Comparison of ENCODE assay signal across 10 mouse cellular contexts in the genomic region with DNA sequence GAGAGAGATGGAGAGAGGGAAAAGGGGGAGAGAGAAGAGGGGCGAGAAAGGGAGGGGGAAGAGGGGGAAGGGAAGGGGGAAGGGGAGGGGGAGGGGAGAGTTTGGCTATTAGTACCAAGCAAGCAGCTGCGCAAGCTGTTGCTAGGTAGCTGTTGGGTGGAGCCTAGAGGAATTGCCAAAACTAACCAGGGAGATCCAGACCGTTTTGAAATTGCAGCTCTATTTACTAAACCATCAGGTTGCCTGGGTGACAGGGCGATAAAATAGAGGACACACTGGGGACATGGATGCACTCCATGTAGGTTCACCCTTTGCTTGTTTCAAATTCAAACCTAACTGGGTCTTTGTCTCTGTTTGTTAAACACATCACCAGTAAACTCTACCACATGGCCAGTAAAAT. TPM values are rescaled to one million over a fixed set of nuclear protein-coding genes. Genes with fewer than 3 reads are reported as not detected.
DNase-seq lines count a peak whose midpoint lies in the region; ATAC-seq and TF ChIP-seq lines count a peak whose summit lies in the region.
"Had no signal": no experiment of that assay in that cellular context is flagged by ENCODE, and none has a peak within 500 bp of the region (broad histone marks: within the 10 kb centered on the region; RNA-seq: fewer than 3 reads in every experiment).

No protein-coding gene starts in this region.

- no peak overlapping the region for H3K27ac ChIP-seq in forebrain, postnatal 0 days (ENCODE audit: low read depth, low read length)
- H3K27ac ChIP-seq in limb, embryonic 11.5 days (replicated peaks; ENCODE audit: low read depth, low read length), result no peak overlapping the region
- H3K27ac ChIP-seq: kidney, postnatal 0 days; lung, embryonic 15.5 days had no signal

- H3K27me3 ChIP-seq in forebrain, postnatal 0 days (ENCODE audit: insufficient read depth, low read length), result no peaks in the 10 kb centered on the region
- H3K27me3 ChIP-seq in limb, embryonic 11.5 days (ENCODE audit: control insufficient read depth, insufficient read depth, low read length), result no peaks in the 10 kb centered on the region
- H3K27me3 ChIP-seq: lung, embryonic 15.5 days had no signal

- no peaks in the 10 kb centered on the region for H3K36me3 ChIP-seq in forebrain, postnatal 0 days (ENCODE audit: insufficient read depth)
- H3K36me3 ChIP-seq in limb, embryonic 11.5 days (ENCODE audit: control insufficient read depth, insufficient read depth, low read length), result no peaks in the 10 kb centered on the region
- H3K36me3 ChIP-seq: lung, embryonic 15.5 days had no signal

- H3K9ac ChIP-seq in forebrain, postnatal 0 days, result no peak overlapping the region
- H3K9ac ChIP-seq in limb, embryonic 11.5 days (ENCODE audit: low read length), result no peak overlapping the region
- H3K9ac ChIP-seq: lung, embryonic 15.5 days had no signal

- ATAC-seq in forebrain, postnatal 0 days, result peak; percentile 50
- 0 out of 2 replicates have a peak, but pooled peaks have one; percentile 14 for ATAC-seq in limb, embryonic 11.5 days (ENCODE audit: insufficient number of reproducible peaks, low FRiP score, low TSS enrichment, low read depth)

- H3K4me1 ChIP-seq in forebrain, postnatal 0 days (ENCODE audit: insufficient read depth), result peaks cover 4% of the 10 kb centered on the region; the same call in 1 of the 2 replicates
- H3K4me1 ChIP-seq in limb, embryonic 11.5 days (ENCODE audit: control insufficient read depth, insufficient read depth, low read length), result 0 out of 2 replicates have a peak, but pooled peaks cover 9% of the 10 kb centered on the region

- peak; percentile 98 for DNase-seq in heart, adult 11 months
- no peak for DNase-seq in heart, adult 8-10 months (ENCODE audit: low spot score)
- peak; percentile 48 for DNase-seq in ES-CJ7 (ENCODE audit: low read depth, low spot score)
- peak; percentile 43 for DNase-seq in forebrain, postnatal 0 days
- peak; percentile 30 for DNase-seq in limb, embryonic 11.5 days (ENCODE audit: low spot score)
- no peak for DNase-seq in spleen, postnatal 4 days (ENCODE audit: low spot score in 2 of 2)
- DNase-seq in testis, postnatal 14 days (ENCODE audit: low spot score), result no peak
- no peak for DNase-seq in cerebellum, postnatal 36 days

- H3K9me3 ChIP-seq in forebrain, postnatal 0 days (ENCODE audit: low read length), result no peaks in the 10 kb centered on the region
- no peaks in the 10 kb centered on the region for H3K9me3 ChIP-seq in limb, embryonic 11.5 days (ENCODE audit: control insufficient read depth, low read length)
- H3K9me3 ChIP-seq: lung, embryonic 15.5 days had no signal

- no peak for TF ChIP-seq CTCF in forebrain, postnatal 0 days (IDR thresholded peaks at IDR 0.05; ENCODE audit: low read depth)

- no peak overlapping the region for H3K4me3 ChIP-seq in forebrain, postnatal 0 days (ENCODE audit: low read depth, low read length)
- H3K4me3 ChIP-seq in limb, embryonic 11.5 days (ENCODE audit: low read depth, low read length), result no peak overlapping the region
- H3K4me3 ChIP-seq: lung, embryonic 15.5 days had no signal

- H3K4me2 ChIP-seq in forebrain, postnatal 0 days (ENCODE audit: low read depth), result no peak overlapping the region
- H3K4me2 ChIP-seq in limb, embryonic 11.5 days (ENCODE audit: low read depth, severe bottlenecking), result no peak overlapping the region
- H3K4me2 ChIP-seq: lung, embryonic 15.5 days had no signal

- 21% methylated on average over 4 of the region's 4 CpGs for WGBS in forebrain, postnatal 0 days
- WGBS in limb, embryonic 11.5 days, result 30% methylated on average over 4 of the region's 4 CpGs

RNA-seq across cellular contexts. Expression of gene Lmod3, which starts 23.8 kb away (rescaled TPM):
- 10 to 100 TPM; 66.2 to 86.5 (median 72.0) TPM for total RNA-seq in heart, adult 8-10 months (2022)
- 0.05 and 0.46 TPM in 2 replicates for total RNA-seq in forebrain, postnatal 0 days (2014; rRNA removed)
- 0.08 and 0.11 TPM in 2 replicates for polyA plus RNA-seq in forebrain, postnatal 0 days (2015; fragmentation: Nextera tagmentation; extraction: Ambion mirVana)
- polyA plus RNA-seq in limb, embryonic 11.5 days (2014; fragmentation: Nextera tagmentation; extraction: Ambion mirVana), result 0.96 and 1.2 TPM in 2 replicates

Comparison
In these comparisons a context has a peak if more than half of its experiments do, and no peak if none do; other contexts are left out.
1. DNase-seq: peak in heart, adult 11 months (single experiment), ES-CJ7 (single experiment), forebrain, postnatal 0 days (single experiment) and limb, embryonic 11.5 days (single experiment); none in heart, adult 8-10 months (single experiment), spleen, postnatal 4 days (0 of 2), testis, postnatal 14 days (single experiment) and cerebellum, postnatal 36 days (0 of 2).
2. RNA of gene Lmod3, which starts 23.8 kb away (total RNA-seq): 66.2 to 86.5 TPM in heart, adult 8-10 months; 0.05 to 0.46 TPM in forebrain, postnatal 0 days; every median in the first group is over 10 times any median in the second.